Mouse (Mus musculus) embryonic facial prominence, embryonic 15.5 days (tissue): ENCODE measurements at regions not wholly inside any gene's neighbourhood (a gene's known extent, or its start where the extent isn't known, plus 50 kb on each side); places are given as distances from the start of the nearest gene placed in this dataset.

Experiments
- ATAC-seq: fragments of 200-750 bp; cut with Nextera tagmentation; 2 replicates; pipeline ENCODE4 v1.8.0; 2017; ENCODE audit warnings: low read depth, moderate TSS enrichment; ENCODE audit not compliant: insufficient number of reproducible peaks, low FRiP score, low TSS enrichment
- H3K27ac ChIP-seq: fragments of 300-500 bp; sonication (generic); replicated peaks from 2 replicates; pipeline ENCODE4 v1.5.1; 2015; ENCODE audit warnings: mild to moderate bottlenecking, inconsistent platforms
- H3K27me3 ChIP-seq: fragments of 300-500 bp; sonication (generic); 2 replicates; pipeline ENCODE4 v1.6.1; 2015; ENCODE audit warnings: inconsistent platforms
- H3K36me3 ChIP-seq: fragments of 300-500 bp; sonication (generic); 2 replicates; pipeline ENCODE4 v1.6.1; 2015; ENCODE audit warnings: mild to moderate bottlenecking, inconsistent platforms
- H3K4me1 ChIP-seq: fragments of 300-500 bp; sonication (generic); 2 replicates; pipeline ENCODE4 v1.6.1; 2015; ENCODE audit warnings: inconsistent platforms
- H3K4me2 ChIP-seq: fragments of 300-500 bp; sonication (generic); replicated peaks from 2 replicates; pipeline ENCODE4 v1.6.1; 2015; ENCODE audit warnings: mild to moderate bottlenecking, inconsistent platforms
- H3K4me3 ChIP-seq: fragments of 300-500 bp; sonication (generic); replicated peaks from 2 replicates; pipeline ENCODE4 v1.5.1; 2015; ENCODE audit warnings: mild to moderate bottlenecking, inconsistent platforms
- H3K9ac ChIP-seq: fragments of 300-500 bp; sonication (generic); 2 replicates; pipeline ENCODE4 v1.6.1; 2015; ENCODE audit warnings: inconsistent platforms
- H3K9me3 ChIP-seq: fragments of 300-500 bp; sonication (generic); replicated peaks from 2 replicates; pipeline ENCODE4 v1.6.1; 2016; ENCODE audit warnings: inconsistent platforms
- WGBS: fragments of 180-500 bp; shearing (Covaris S2); methylation state at CpG from one replicate; pipeline ENCODE4 v1.1.7; 2015; 5-methylcytosine and 5-hydroxymethylcytosine counted together

DNA sequence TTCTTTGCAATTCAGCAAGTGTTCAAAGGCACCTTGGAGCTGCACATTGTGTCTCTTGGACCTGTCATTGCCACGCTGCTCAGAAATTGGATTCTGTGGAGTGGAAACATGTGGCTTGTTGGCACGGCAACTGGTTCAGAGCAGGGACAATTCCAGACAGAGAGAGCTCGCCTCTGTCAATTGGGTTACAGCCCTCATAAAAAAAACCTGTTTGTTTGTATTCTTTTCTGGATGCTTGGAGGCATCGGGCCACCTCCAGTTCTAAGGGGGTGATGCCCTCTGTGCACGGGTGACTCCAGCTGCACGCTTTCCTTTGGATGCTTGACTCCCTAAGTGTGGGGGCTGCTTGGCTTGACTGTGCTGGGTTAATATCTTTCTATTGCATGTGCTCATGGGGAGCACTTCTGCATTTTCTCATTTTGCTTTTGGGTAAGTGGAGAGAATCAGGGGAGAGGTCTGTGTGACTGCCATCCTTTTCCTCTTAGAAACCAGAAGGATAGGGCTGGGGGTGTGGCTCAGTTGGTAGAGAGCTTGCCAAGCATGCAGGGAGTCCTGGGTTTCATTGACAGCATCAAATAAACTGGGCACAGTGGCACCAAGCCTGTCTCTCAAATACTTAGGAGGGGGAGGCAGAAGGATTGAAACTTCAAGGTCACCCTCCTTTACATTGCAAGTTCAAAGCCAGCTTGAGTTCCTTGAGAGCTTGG lies 130.6 kb upstream of the Auts2 start:
- no peak overlapping the region for H3K9ac ChIP-seq
- no peak overlapping the region for H3K4me2 ChIP-seq
- no peaks in the 10 kb centered on the region for H3K36me3 ChIP-seq
- no peak overlapping the region for H3K27ac ChIP-seq
- no peak overlapping the region for H3K4me3 ChIP-seq
- H3K9me3 ChIP-seq: no peaks in the 10 kb centered on the region
- no peaks in the 10 kb centered on the region for H3K27me3 ChIP-seq
- peaks cover 6% of the 10 kb centered on the region for H3K4me1 ChIP-seq
- WGBS: 38% methylated on average over 6 of the region's 6 CpGs
- ATAC-seq: no peak

DNA sequence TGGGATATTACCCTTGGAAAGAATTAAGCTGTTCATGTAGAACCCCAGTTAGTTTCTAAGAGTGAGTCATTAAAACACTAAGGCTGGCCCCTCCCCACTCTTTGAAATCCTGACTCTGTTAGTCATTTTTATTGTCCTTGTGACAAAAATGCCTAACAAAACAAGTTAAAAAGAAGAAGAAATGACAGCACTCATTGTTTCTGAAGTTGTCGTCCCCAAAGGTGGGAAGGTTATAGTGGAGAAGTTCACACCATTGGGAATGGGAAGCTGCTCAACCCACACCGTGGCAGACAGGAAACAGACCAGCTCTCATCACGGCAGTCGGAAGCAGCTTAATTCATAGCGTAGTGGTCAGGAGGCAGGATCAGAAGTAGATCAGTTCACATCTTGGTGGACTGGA lies 128.4 kb upstream of the Auts2 start:
- Histone ChIP-seq H3K36me3 (no peaks in the 10 kb centered on the region), H3K4me2 (no peak overlapping the region), H3K4me1 (peaks cover 6% of the 10 kb centered on the region), H3K27me3 (no peaks in the 10 kb centered on the region), H3K27ac (no peak overlapping the region), H3K9me3 (no peaks in the 10 kb centered on the region), H3K4me3 (no peak overlapping the region), H3K9ac (no peak overlapping the region)
- no peak for ATAC-seq
- WGBS: 51% methylated on average over 5 of the region's 5 CpGs

DNA sequence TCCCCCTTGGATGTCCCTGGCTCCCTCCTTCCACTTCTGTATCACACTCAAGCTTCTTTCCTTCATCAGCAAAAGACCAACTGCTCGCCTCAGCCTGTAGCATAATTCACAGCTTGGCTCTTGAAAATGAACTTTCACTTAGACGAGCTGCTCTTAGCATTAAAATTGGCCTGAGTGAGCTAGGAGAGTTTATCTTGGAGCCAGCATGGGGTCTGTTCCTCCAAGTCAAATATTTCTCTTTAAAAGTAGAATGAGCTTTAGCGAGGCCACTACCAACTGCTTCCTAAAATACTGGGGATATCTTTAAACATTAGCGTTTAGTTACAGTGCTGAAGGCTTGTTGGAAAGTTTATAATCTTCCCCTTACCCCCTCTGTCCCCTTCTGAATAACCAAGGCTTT lies 124.2 kb upstream of the Auts2 start:
- 0 out of 2 replicates have a peak, but pooled peaks have one; percentile 29 for ATAC-seq
- no peaks in the 10 kb centered on the region for H3K9me3 ChIP-seq
- H3K4me3 ChIP-seq: no peak overlapping the region
- WGBS: 55% methylated on average over 4 of the region's 4 CpGs
- no peaks in the 10 kb centered on the region for H3K36me3 ChIP-seq
- no peak overlapping the region for H3K4me2 ChIP-seq
- no peak overlapping the region for H3K27ac ChIP-seq
- H3K4me1 ChIP-seq: no peaks in the 10 kb centered on the region
- no peaks in the 10 kb centered on the region for H3K27me3 ChIP-seq
- H3K9ac ChIP-seq: no peak overlapping the region

DNA sequence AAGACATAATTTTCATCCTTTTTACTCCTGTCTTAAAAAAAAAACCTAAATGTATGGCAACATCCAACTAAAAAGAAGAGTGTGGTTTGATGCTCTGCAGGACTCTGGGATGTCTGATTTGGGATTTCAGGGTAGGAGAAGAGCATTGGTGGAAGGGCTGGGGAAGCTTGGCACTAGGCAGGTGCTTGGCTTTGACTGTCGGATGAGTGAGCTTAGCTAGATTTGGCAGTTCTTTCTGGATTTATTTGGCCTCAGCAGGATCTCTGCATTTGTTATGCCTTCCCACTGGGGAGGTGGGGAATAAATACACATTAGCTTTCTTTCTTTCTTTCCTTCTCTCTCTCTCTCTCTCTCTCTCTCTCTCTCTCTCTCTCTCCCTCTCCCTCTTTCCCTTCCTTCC lies 118.1 kb upstream of the Auts2 start:
- H3K9me3 ChIP-seq: no peaks in the 10 kb centered on the region
- no peaks in the 10 kb centered on the region for H3K36me3 ChIP-seq
- no peaks in the 10 kb centered on the region for H3K4me1 ChIP-seq
- H3K4me2 ChIP-seq: no peak overlapping the region
- H3K27ac ChIP-seq: no peak overlapping the region
- no peak overlapping the region for H3K9ac ChIP-seq
- H3K4me3 ChIP-seq: no peak overlapping the region
- no peak for ATAC-seq
- 56% methylated on average over 1 of the region's 1 CpGs for WGBS
- no peaks in the 10 kb centered on the region for H3K27me3 ChIP-seq

DNA sequence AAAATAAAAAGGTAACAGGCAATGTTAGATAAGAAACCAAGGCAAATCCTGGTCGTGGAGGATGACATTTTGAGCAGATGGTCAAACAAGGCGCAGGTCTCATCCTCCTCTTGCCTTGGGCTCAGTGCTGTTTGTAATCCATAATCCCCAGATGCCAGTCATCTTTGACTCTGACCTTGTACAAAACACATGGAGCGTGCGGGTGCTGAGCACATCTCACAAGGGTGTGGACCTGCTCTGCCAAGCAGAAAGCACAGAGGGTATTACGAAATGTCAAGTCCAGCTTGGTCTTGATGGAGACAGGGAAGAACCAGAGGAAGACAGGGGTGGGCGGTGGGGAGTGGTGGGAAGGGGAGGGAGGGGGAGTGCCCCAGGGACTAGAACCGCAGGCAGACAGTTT lies 116.9 kb upstream of the Auts2 start:
- Histone ChIP-seq H3K27ac (no peak overlapping the region), H3K4me2 (no peak overlapping the region), H3K4me3 (no peak overlapping the region), H3K9ac (no peak overlapping the region), H3K36me3 (no peaks in the 10 kb centered on the region), H3K27me3 (no peaks in the 10 kb centered on the region), H3K9me3 (no peaks in the 10 kb centered on the region), H3K4me1 (no peaks in the 10 kb centered on the region)
- ATAC-seq: no peak
- 66% methylated on average over 7 of the region's 7 CpGs for WGBS

DNA sequence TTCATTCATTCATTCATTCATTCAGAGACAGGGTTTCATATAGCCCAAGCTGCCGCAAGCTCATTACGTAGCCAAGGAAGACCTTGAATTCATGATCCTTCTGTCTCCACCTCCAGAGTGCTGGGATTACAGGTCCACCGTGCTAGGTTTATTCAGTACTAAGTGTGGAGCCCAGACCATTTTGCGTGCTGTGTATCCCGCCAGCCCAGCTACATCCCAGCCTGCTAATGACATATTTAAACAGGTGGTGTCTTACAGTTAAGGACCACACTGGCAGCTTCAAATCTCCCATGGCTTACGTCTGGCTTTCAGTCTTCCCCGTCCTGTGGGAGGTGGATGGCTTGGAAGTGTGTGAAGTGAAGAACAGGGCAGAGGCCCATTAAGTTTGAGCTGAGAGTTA lies 111.2 kb upstream of the Auts2 start:
- H3K4me1 ChIP-seq: peaks cover 14% of the 10 kb centered on the region
- no peak overlapping the region for H3K4me3 ChIP-seq
- no peaks in the 10 kb centered on the region for H3K27me3 ChIP-seq
- no peaks in the 10 kb centered on the region for H3K36me3 ChIP-seq
- H3K27ac ChIP-seq: no peak overlapping the region
- H3K9me3 ChIP-seq: no peaks in the 10 kb centered on the region
- no peak overlapping the region for H3K9ac ChIP-seq
- 76% methylated on average over 7 of the region's 7 CpGs for WGBS
- ATAC-seq: peak; percentile 11; the same call in 1 of the 2 replicates
- no peak overlapping the region for H3K4me2 ChIP-seq

DNA sequence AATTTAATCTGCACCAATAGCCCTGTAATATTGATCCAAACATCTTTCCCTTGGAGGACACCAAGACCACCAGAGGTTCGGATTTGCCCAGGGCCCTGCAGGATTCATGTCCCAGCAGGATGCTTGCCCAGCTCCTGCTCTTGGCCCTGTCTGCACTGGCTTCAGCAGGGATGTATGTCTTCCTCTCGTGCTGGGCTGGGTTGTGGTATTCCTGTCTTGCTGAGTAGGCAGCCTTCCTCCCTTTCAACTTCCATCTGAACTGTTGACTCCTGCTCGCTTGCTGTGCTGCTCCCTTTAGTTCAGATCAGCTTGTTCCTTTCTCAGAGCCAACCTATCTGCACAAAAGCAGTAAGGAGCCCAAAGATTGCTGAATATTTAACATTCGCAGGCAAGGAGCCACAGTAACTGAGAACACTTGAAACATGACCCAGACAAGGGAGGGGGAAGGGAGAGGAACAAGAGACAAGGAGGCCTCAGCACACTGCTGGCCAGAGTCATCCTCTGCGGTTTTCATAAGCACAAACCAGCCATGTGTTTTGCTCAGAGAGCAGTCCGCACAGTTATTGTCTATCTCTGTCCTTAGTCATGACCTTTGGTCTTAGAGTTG lies 110.7 kb upstream of the Auts2 start:
- Histone ChIP-seq H3K4me2 (no peak overlapping the region), H3K9ac (no peak overlapping the region), H3K9me3 (no peaks in the 10 kb centered on the region), H3K4me1 (peaks cover 16% of the 10 kb centered on the region), H3K27ac (peak overlapping the region; percentile 17; the same call in 1 of the 2 replicates), H3K27me3 (no peaks in the 10 kb centered on the region), H3K36me3 (no peaks in the 10 kb centered on the region), H3K4me3 (no peak overlapping the region)
- WGBS: 25% methylated on average over 6 of the region's 6 CpGs
- ATAC-seq: peak; percentile 65

DNA sequence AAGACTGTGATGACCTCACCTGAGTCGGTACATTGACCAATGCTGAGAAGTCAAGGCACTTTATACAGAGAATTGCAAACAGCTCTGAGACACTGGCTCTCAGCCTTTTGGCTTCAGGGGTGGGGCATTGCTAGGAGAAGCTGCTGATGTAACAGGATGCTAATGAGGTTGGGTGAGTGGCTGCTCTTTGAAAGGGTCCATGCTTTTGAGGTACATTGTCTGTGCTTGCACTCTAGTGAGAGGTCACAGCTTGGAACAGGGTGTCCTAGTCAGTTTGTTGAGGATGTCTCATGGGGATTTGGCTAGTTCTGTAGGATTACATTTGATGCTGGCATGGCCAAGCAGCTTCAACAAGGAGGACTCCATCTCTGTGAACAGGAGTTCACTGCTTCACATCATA lies 109.1 kb upstream of the Auts2 start:
- H3K9ac ChIP-seq: no peak overlapping the region
- no peaks in the 10 kb centered on the region for H3K9me3 ChIP-seq
- H3K4me1 ChIP-seq: peaks cover 16% of the 10 kb centered on the region
- 27% methylated on average over 1 of the region's 1 CpGs for WGBS
- no peaks in the 10 kb centered on the region for H3K36me3 ChIP-seq
- ATAC-seq: no peak
- H3K4me2 ChIP-seq: no peak overlapping the region
- no peak overlapping the region for H3K27ac ChIP-seq
- H3K4me3 ChIP-seq: no peak overlapping the region
- no peaks in the 10 kb centered on the region for H3K27me3 ChIP-seq

DNA sequence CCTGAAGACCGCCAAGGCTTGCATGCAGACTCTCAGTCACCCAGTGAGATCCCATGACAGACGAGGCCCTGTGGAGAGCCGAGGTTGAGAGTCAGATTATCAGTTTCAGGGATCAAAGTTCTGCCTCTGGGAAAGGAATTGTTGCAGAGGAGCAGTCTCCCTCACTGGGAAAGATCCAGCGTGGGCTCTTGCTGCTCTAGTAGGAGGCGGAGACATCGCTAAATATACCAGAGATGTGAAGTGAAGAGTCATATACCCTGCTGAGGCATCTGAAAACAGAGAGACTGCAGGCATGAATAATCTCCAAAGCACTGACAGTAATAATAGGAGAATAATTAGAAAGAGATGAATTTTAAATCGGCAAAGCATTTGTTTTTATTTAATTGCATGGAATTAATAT lies 106.6 kb upstream of the Auts2 start:
- 43% methylated on average over 7 of the region's 7 CpGs for WGBS
- Histone ChIP-seq H3K27me3 (no peaks in the 10 kb centered on the region), H3K4me2 (no peak overlapping the region), H3K9ac (no peak overlapping the region; the same call in 1 of the 2 replicates), H3K9me3 (no peaks in the 10 kb centered on the region), H3K27ac (no peak overlapping the region), H3K4me3 (no peak overlapping the region), H3K4me1 (peaks cover 16% of the 10 kb centered on the region), H3K36me3 (no peaks in the 10 kb centered on the region)
- ATAC-seq: no peak

DNA sequence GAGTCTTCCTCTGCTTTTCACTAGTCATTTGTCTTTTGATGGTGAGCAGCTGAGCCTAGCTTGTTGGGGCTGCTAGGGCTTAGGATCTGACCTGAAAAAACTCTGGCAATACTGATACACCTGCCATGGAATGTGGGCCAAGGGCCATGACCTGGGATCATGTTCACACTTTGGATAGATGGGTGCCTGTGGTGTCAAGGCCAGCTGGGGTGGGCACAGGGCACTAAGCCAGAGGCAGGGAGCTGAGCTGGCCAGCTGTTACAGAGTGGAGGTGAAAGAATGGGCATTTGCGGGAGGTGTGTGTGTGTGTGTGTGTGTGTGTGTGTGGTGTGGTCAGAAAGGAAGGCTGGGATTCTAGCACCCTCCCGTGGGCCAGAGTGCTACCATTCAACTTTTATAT lies 105.6 kb upstream of the Auts2 start:
- Histone ChIP-seq H3K4me3 (no peak overlapping the region), H3K36me3 (no peaks in the 10 kb centered on the region), H3K4me1 (peaks cover 9% of the 10 kb centered on the region; the same call in 1 of the 2 replicates), H3K4me2 (no peak overlapping the region), H3K27ac (no peak overlapping the region), H3K9me3 (no peaks in the 10 kb centered on the region), H3K9ac (no peak overlapping the region), H3K27me3 (no peaks in the 10 kb centered on the region)
- no peak for ATAC-seq
- WGBS: 70% methylated on average over 2 of the region's 2 CpGs

DNA sequence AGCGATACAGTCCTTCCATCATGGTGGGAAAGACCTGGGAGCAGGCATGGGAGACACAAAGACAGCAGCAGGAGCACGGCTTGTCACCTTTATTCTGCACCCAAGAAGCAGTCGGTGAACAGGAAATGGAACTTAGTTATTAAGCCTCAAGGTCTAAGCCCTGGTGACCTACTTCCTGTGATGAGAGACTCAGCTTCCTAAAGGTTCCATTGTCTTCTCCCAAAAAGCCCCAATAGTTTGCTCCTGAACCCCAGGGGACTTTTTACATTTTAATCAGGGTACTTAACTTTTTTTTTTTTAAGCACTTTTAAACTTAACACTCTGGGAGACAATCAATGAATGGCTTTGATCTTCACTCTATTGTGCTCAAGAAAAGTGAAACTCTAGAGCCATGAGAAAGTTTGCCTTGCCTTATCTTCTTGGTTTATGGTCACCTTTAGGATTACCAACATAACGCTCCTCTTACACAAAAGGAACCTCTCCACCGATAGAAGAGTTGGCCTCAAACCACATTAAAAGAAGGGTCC lies 101.6 kb upstream of the Auts2 start:
- no peak for ATAC-seq
- Histone ChIP-seq H3K36me3 (no peaks in the 10 kb centered on the region), H3K9me3 (no peaks in the 10 kb centered on the region), H3K4me1 (0 out of 2 replicates have a peak, but pooled peaks cover 5% of the 10 kb centered on the region), H3K4me3 (no peak overlapping the region), H3K27me3 (no peaks in the 10 kb centered on the region), H3K4me2 (no peak overlapping the region), H3K27ac (no peak overlapping the region), H3K9ac (no peak overlapping the region)
- 76% methylated on average over 5 of the region's 5 CpGs for WGBS

DNA sequence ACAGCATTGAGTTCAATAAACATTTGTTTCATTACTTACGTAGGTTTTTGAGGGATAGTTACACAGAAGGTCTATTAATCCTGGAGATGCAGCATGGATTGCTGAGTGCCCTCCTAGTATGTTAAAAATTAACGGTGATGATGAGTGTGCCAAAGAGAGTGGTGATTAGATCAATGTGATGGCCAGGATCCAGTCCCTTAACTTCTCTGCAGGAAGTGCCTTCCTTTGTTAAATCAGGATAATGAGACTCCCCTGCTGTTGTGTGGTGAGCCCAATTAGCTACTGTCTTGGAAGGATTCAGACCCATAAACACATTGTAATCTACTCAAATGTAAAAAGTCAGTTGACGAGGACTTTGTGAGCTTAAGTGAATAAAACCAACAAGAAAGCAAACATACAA lies 100.1 kb upstream of the Auts2 start:
- no peak overlapping the region for H3K27ac ChIP-seq
- no peaks in the 10 kb centered on the region for H3K4me1 ChIP-seq
- no peak overlapping the region for H3K4me3 ChIP-seq
- H3K9ac ChIP-seq: no peak overlapping the region
- no peaks in the 10 kb centered on the region for H3K27me3 ChIP-seq
- no peak for ATAC-seq
- H3K4me2 ChIP-seq: no peak overlapping the region
- WGBS: 69% methylated on average over 3 of the region's 3 CpGs
- no peaks in the 10 kb centered on the region for H3K9me3 ChIP-seq
- H3K36me3 ChIP-seq: no peaks in the 10 kb centered on the region
